Mouse (Mus musculus): ENCODE measurements around the gene Kif11.

The Kif11 gene

DNA sequence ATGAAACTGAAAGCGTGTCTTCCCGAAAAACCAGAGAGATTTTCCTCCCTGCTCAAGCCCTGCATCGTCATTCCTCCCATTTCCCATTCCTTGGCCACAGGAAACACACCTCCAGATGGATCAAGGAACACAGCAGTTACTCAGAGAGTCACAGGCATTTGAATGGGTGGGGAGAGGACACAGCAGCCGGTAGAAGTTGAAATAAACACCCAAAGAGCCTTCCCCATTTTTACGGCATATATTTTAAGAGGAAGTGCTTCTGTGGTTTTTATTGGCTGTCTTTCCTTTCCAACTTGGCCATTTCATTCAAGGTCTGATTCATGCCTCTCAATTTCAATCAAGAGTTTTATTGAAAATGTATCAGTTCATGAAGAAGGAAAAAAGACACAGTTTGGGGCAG is 72.0 kb downstream of the Kif11 start:
- DNase-seq: no peak

DNA sequence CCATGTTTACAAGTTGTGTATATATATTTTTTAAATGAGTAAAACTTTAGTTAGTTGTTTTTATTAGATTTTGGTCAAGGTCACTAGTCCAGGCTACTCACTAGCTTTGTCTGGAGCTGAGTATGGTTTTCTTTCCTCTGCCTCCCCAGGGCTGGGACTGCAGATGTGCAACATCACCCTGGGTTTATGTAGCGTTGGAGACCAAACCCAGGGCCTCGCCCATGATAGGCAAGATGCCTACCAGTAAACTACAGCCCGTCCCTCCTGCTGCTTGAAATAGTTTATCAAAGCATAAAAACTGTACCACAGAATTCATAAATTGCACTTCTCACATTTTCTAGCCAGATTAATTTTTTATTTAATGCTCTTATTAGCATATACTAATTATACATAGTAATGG is 73.0 kb downstream of the Kif11 start:
- DNase-seq: no peak

DNA sequence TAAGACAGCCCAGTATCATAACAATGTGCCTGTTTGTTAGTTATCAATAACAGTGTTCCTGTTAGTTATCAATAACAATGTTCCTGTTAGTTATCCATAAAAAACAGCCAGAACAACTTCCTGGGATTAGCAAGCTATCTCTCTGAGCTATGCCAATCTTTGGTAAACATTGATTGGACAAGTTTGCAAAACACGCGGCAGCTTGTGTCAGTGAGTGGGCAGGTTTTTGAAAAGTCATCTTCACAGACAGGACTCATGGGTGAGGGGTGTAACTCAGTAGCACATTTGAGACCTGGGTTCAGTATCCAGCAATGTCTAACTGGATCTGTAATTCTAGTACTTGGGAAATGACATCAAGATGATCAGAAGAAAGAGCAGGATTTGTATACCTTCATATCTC is 79.3 kb downstream of the Kif11 start:
- no peak for DNase-seq

DNA sequence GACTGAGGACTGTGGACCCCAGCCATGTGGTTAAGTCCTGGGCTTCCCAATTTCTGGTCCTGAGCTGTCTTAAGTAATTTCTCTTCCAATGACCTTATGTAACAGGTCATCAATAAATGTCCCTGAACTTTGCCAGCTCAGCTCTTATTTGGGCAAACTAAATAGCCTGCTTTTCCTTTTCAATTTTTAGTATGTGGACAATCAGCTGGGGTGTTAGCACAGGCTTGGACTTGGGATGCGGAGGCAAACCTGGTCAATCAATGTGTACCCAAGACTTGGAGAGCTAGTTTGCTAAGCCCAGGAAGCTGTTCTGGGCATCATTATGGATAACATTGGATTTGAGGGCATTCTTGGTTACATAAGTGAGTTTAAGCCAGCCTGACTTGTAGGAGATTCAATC is 79.8 kb downstream of the Kif11 start:
- DNase-seq: no peak

GRCm38 (mm10) chr19:37458013-37458412 is 81.8 kb downstream of the Kif11 start:
- no peak for DNase-seq

DNA sequence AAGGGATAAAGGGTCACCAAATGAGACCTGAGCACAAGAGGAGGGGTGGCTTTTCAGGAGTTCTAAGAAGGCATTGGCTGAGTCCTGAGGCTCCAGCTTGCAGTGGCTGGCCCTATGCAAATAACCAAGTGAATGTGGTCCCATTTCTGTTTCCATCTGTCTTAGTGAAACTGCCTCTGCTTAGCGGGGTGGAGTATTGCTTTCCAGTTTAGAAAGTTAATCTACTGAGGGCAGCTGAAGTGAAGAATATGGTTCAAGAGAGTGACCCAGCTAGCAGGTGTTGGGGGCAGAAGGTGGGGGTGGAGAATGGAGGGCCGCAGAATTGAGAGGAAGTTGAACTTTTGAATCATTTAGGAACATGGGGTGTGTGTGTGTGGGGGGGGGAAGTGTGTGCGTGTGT is 90.2 kb downstream of the Kif11 start:
- no peak for DNase-seq

DNA sequence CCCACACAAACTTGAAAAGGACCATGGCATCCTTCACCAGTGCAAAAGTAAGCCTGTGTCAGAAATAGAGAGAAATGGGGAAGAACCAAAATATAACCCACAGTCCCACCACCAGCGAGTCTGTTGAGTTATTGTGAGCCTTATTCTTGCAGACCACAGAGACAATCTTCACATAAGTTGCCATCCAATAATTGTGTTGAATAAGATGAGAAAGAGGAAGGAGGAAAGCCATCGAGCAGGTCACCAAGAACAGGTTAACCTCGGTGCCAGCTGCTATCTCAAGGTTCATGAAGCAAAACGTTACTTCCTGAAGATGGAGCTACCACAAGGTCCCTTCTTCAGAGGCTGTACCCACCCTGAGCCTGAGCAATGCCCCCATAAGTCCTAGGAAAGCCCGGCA is 90.8 kb downstream of the Kif11 start:
- DNase-seq: no peak

- no peak for DNase-seq
Measured at GRCm38 (mm10) chr19:37468841-37469566, 92.8 kb downstream of the Kif11 start.
